Mouse (Mus musculus) forebrain, embryonic 12.5 days (tissue): ENCODE results near the gene Wbp2nl. TPM values are rescaled to one million over a fixed set of nuclear protein-coding genes. Genes with fewer than 3 reads are reported as not detected.

Experiments used
- ATAC-seq: fragments of 200-750 bp; cut with Nextera tagmentation; 2 replicates; pipeline ENCODE4 v1.8.0; 2017; ENCODE audit warnings: moderate TSS enrichment; ENCODE audit not compliant: low FRiP score
- H3K27ac ChIP-seq: fragments of 300-500 bp; sonication (generic); 2 replicates; pipeline ENCODE4 v1.5.1; 2016; ENCODE audit warnings: mild to moderate bottlenecking
- H3K27me3 ChIP-seq: fragments of 300-500 bp; sonication (generic); 2 replicates; pipeline ENCODE4 v1.6.1; 2016; ENCODE audit warnings: mild to moderate bottlenecking
- H3K36me3 ChIP-seq: fragments of 300-500 bp; sonication (generic); replicated peaks from 2 replicates; pipeline ENCODE4 v1.6.1; 2016; ENCODE audit warnings: mild to moderate bottlenecking
- H3K4me1 ChIP-seq: fragments of 300-500 bp; sonication (generic); 2 replicates; pipeline ENCODE4 v1.6.1; 2016
- H3K4me2 ChIP-seq: fragments of 300-500 bp; sonication (generic); 2 replicates; pipeline ENCODE4 v1.6.1; 2016; ENCODE audit warnings: mild to moderate bottlenecking, moderate library complexity
- H3K4me3 ChIP-seq: fragments of 300-500 bp; sonication (generic); replicated peaks from 2 replicates; pipeline ENCODE4 v1.5.1; 2016; ENCODE audit warnings: mild to moderate bottlenecking
- H3K9ac ChIP-seq: fragments of 300-500 bp; sonication (generic); 2 replicates; pipeline ENCODE4 v1.6.1; 2016; ENCODE audit warnings: mild to moderate bottlenecking
- H3K9me3 ChIP-seq: fragments of 300-500 bp; sonication (generic); 2 replicates; pipeline ENCODE4 v1.6.1; 2016
- WGBS: fragments of 180-500 bp; shearing (Covaris S2); methylation state at CpG from one replicate; pipeline ENCODE4 v1.1.7; 2016; 5-methylcytosine and 5-hydroxymethylcytosine counted together
- polyA plus RNA-seq: library from polyadenylated mRNA; unstranded; fragments of >200 nt; fragmentation: Nextera tagmentation; extraction: Ambion mirVana; gene quantifications from 2 replicates; pipeline ENCODE4 v1.2.1, GENCODE M21; 2016

Wbp2nl gene
- polyA plus RNA-seq, 1 experiment from 2014 or later: 0.18 TPM

GRCm38 (mm10) chr15:82274927-82275901, 23.5 kb upstream of the Wbp2nl start:
- Histone ChIP-seq H3K27ac (peak overlapping the region; percentile 95), H3K36me3 (peaks cover 30% of the 10 kb centered on the region), H3K9ac (peak overlapping the region; percentile 91), H3K27me3 (peaks cover 30% of the 10 kb centered on the region), H3K4me3 (peak overlapping the region; percentile 80), H3K9me3 (no peaks in the 10 kb centered on the region), H3K4me1 (peaks cover 53% of the 10 kb centered on the region), H3K4me2 (peak overlapping the region; percentile 75)
- peak; percentile 77 for ATAC-seq
- WGBS: under 1% methylated on average over 79 of the region's 86 CpGs

DNA sequence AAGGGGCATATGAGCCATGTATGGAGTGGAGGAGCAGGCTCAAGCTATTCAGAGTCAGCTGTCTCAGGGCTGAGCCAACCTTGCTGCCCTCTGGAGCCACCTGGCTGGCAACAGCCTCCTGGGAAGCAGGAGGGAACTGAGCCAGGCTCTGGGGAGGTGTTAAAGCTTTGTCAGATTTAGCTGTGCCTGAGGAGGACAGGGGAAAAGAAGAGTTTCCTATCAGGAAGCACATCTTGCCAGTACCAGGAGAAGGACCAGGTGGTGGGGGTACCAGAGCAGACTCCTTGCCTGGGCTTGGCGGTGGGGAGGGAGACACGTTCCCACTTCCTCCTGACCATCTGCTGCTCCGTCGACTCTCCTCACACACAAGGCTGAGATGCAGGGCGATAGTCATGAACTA, 21.2 kb upstream of the Wbp2nl start:
- H3K4me2 ChIP-seq: peak overlapping the region; percentile 75
- H3K4me1 ChIP-seq: peaks cover 38% of the 10 kb centered on the region
- H3K36me3 ChIP-seq: peaks cover 51% of the 10 kb centered on the region
- peaks cover 17% of the 10 kb centered on the region for H3K27me3 ChIP-seq
- no peaks in the 10 kb centered on the region for H3K9me3 ChIP-seq
- 80% methylated on average over 5 of the region's 5 CpGs for WGBS
- H3K9ac ChIP-seq: 0 out of 2 replicates have a peak overlapping the region, but pooled peaks have one; percentile 1
- ATAC-seq: no peak
- H3K4me3 ChIP-seq: 0 out of 2 replicates have a peak overlapping the region, but pooled peaks have one; percentile 4
- no peak overlapping the region for H3K27ac ChIP-seq

DNA sequence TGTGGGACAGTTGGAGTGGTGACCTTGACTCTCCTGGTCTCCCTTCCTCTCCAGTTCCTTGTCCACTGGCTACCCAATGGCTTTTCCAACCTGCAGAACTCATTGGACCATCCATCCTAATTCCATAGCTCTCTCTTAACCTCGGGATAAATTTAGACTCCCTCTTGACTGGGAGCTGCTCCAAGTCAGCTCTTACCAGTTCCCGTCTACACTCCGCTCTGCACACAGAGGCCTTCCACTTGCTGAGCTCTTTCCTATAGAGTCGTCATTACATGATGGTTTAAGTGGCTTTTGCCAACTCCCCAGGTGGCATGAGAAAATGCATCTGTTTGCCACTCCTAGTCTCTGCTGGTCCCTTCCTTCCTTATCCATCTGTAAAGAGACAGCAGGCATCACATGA, 18.1 kb upstream of the Wbp2nl start:
- no peaks in the 10 kb centered on the region for H3K27me3 ChIP-seq
- no peaks in the 10 kb centered on the region for H3K9me3 ChIP-seq
- no peak overlapping the region for H3K9ac ChIP-seq
- H3K36me3 ChIP-seq: peaks cover 81% of the 10 kb centered on the region
- no peak overlapping the region for H3K27ac ChIP-seq
- 83% methylated on average over 4 of the region's 4 CpGs for WGBS
- no peak overlapping the region for H3K4me2 ChIP-seq
- H3K4me3 ChIP-seq: no peak overlapping the region
- ATAC-seq: no peak
- peaks cover 26% of the 10 kb centered on the region for H3K4me1 ChIP-seq

DNA sequence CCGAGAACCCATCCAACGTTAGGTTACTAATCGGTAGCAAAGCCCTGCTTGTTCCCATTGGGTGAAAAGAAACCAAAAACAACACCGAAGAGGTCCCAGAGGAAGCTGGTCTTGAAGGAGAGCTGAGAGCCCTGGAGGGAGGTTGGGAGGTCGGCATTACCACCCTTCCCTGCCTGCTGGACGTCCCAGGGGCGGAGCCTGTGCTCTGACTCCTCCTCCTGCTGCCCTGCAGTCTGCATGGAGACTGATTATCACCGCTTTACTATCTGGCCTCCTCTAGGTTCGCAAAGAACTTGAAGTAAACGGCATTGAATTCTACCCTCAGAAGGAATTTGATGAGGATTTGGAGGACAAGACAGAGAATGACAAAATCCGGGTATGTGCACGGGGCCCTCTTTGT, 12.6 kb upstream of the Wbp2nl start:
- Histone ChIP-seq H3K36me3 (peaks cover 96% of the 10 kb centered on the region), H3K4me3 (no peak overlapping the region)

GRCm38 (mm10) chr15:82290252-82290651, 8.5 kb upstream of the Wbp2nl start:
- H3K4me2 ChIP-seq: no peak overlapping the region
- no peaks in the 10 kb centered on the region for H3K27me3 ChIP-seq
- H3K36me3 ChIP-seq: peaks cover 70% of the 10 kb centered on the region
- H3K27ac ChIP-seq: no peak overlapping the region
- H3K4me3 ChIP-seq: no peak overlapping the region
- WGBS: 95% methylated on average over 7 of the region's 7 CpGs
- H3K4me1 ChIP-seq: peaks cover 19% of the 10 kb centered on the region
- no peaks in the 10 kb centered on the region for H3K9me3 ChIP-seq
- ATAC-seq: no peak
- no peak overlapping the region for H3K9ac ChIP-seq

More for the DNA sequence above, 12.6 kb upstream of the Wbp2nl start:
- Histone ChIP-seq H3K4me1 (no peaks in the 10 kb centered on the region), H3K9me3 (no peaks in the 10 kb centered on the region), H3K4me2 (no peak overlapping the region), H3K9ac (no peak overlapping the region), H3K27me3 (no peaks in the 10 kb centered on the region), H3K27ac (no peak overlapping the region)
- 76% methylated on average over 12 of the region's 12 CpGs for WGBS
- no peak for ATAC-seq

DNA sequence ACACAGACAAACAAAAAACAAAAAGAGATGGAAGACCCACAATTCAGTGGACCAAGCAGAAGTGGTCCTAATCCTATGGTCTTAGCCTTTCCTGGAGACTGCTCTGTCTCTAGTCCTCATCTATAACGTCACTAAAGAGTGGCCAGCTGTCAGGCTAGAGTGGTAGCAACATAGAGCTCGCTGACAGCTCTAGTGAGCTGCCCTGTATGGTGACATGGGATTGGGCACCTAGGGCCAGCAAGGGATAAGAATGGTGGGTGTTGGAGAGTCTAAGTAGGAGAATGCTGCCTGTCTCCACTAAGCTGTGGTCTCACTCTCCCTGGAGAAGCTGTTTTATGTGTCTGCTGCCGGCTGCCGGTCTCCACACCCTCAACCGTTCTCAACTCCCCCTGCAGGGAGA, 5.9 kb upstream of the Wbp2nl start:
- Histone ChIP-seq H3K36me3 (peaks cover 44% of the 10 kb centered on the region), H3K4me1 (peaks cover 19% of the 10 kb centered on the region), H3K4me2 (0 out of 2 replicates have a peak overlapping the region, but pooled peaks have one; percentile 31), H3K4me3 (no peak overlapping the region), H3K9ac (no peak overlapping the region), H3K9me3 (no peaks in the 10 kb centered on the region), H3K27ac (peak overlapping the region; percentile 57), H3K27me3 (no peaks in the 10 kb centered on the region)
- peak; percentile 59 for ATAC-seq
- 33% methylated on average over 5 of the region's 5 CpGs for WGBS

DNA sequence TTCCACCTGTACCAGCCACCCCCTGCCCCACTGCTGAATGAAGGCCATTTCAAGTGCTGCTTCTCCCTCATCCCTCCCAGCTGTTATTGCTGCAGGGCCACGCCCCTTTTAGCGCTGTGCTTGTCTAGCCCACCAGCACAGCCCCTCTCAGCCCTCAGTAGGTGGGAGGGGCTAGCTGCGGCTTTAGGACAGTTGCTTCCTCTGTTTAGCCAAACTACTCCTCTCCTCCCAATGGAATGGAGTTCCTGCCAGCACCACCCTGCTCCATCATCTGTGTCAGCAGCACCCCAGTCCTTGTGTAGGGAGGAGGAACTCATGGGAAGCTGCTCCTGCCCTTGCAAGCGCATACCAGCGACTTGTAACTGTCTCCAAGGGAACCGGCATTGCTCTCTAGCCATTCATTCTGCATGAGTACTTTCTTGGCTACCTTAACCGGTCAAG, 5.5 kb upstream of the Wbp2nl start:
- Histone ChIP-seq H3K27me3 (no peaks in the 10 kb centered on the region), H3K4me3 (0 out of 2 replicates have a peak overlapping the region, but pooled peaks have one; percentile 3), H3K9ac (no peak overlapping the region), H3K36me3 (peaks cover 40% of the 10 kb centered on the region), H3K9me3 (no peaks in the 10 kb centered on the region), H3K4me2 (peak overlapping the region; percentile 31), H3K27ac (peak overlapping the region; percentile 57), H3K4me1 (peaks cover 19% of the 10 kb centered on the region)
- peak; percentile 78 for ATAC-seq
- 12% methylated on average over 7 of the region's 7 CpGs for WGBS

DNA sequence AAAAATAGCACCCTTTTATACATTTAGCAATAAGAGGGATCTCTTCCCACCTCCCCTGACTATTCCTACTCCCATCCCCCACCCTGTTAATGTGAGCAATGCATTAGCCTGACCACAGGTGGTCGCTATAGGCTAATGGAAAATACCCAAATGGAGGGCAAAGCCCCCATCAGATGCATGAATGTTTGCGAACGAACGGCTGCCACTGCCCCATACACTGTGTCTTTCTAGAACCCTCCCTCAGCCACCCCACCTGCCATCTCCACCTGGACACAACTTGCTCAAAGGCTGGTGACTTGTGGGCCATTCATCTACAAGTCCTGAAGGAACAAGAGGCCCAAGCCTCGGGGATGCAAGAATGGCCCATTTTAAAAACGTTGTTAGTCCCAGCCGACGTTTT, 4.7 kb upstream of the Wbp2nl start:
- Histone ChIP-seq H3K27me3 (peaks cover 4% of the 10 kb centered on the region; the same call in 1 of the 2 replicates), H3K36me3 (peaks cover 32% of the 10 kb centered on the region), H3K4me1 (peaks cover 19% of the 10 kb centered on the region), H3K4me3 (no peak overlapping the region), H3K27ac (no peak overlapping the region; the same call in 1 of the 2 replicates), H3K9ac (no peak overlapping the region), H3K9me3 (no peaks in the 10 kb centered on the region), H3K4me2 (no peak overlapping the region)
- WGBS: 50% methylated on average over 8 of the region's 8 CpGs
- ATAC-seq: peak; percentile 27; the same call in 1 of the 2 replicates

DNA sequence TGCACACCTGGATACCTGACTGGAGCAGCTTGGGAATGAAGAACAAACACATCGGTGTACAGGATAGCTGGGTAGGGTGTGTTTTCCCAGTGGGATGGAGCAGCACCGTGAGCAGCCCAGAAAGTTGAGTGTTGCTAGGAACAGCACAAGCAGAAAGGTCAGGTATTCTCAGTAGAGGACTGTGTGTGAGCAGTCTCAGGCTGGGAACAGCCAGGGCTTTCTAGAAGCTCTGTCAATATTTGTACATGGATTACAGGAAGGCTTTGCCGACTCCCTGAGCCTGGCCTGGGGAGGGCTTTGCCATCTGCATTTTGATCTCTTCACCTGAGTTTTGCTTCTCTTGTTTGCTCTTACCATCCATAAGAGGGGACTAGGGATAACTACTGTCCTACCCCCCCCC, 8.4 kb downstream of the Wbp2nl start:
- H3K9me3 ChIP-seq: no peaks in the 10 kb centered on the region
- H3K4me3 ChIP-seq: no peak overlapping the region
- H3K4me2 ChIP-seq: no peak overlapping the region
- H3K4me1 ChIP-seq: no peaks in the 10 kb centered on the region
- no peak; the same call in 1 of the 2 replicates for ATAC-seq
- no peak overlapping the region for H3K27ac ChIP-seq
- no peak overlapping the region for H3K9ac ChIP-seq
- H3K27me3 ChIP-seq: no peaks in the 10 kb centered on the region
- H3K36me3 ChIP-seq: no peaks in the 10 kb centered on the region
- 76% methylated on average over 3 of the region's 3 CpGs for WGBS

- Histone ChIP-seq H3K9me3 (no peaks in the 10 kb centered on the region), H3K9ac (no peak overlapping the region), H3K36me3 (no peaks in the 10 kb centered on the region), H3K27ac (no peak overlapping the region), H3K4me2 (no peak overlapping the region), H3K4me1 (no peaks in the 10 kb centered on the region), H3K27me3 (no peaks in the 10 kb centered on the region), H3K4me3 (no peak overlapping the region)
- ATAC-seq: no peak
- WGBS: 88% methylated on average over 3 of the region's 3 CpGs
Measured at GRCm38 (mm10) chr15:82308416-82308815, 9.7 kb downstream of the Wbp2nl start.

GRCm38 (mm10) chr15:82317839-82318238, 19.1 kb downstream of the Wbp2nl start:
- Histone ChIP-seq H3K9ac (no peak overlapping the region), H3K27me3 (no peaks in the 10 kb centered on the region), H3K4me2 (no peak overlapping the region), H3K27ac (no peak overlapping the region), H3K36me3 (no peaks in the 10 kb centered on the region), H3K4me3 (no peak overlapping the region), H3K4me1 (no peaks in the 10 kb centered on the region), H3K9me3 (no peaks in the 10 kb centered on the region)
- no peak for ATAC-seq
- WGBS: 89% methylated on average over 6 of the region's 6 CpGs

DNA sequence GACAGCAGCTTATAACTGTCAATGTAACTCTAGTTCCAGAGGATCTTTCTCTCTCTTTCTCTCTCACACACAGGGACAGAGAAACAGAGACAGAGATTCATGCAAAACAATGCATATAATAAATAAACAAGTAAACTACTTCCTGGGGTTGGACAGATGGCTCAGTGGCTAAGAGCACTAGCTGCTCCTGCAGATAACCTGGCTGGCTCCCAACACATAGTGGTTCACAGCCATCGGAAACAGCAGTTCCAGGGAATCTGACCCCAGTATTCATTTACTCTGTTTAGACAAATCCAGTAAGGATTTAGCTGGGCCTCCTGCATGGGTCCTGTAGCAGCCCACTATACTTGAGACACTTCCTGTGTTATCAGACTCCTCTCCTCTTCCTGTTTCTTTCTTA, 20.9 kb downstream of the Wbp2nl start:
- H3K9ac ChIP-seq: no peak overlapping the region
- H3K4me2 ChIP-seq: no peak overlapping the region
- no peaks in the 10 kb centered on the region for H3K4me1 ChIP-seq
- H3K4me3 ChIP-seq: no peak overlapping the region
- 85% methylated on average over 1 of the region's 1 CpGs for WGBS
- no peaks in the 10 kb centered on the region for H3K36me3 ChIP-seq
- no peaks in the 10 kb centered on the region for H3K27me3 ChIP-seq
- H3K9me3 ChIP-seq: no peaks in the 10 kb centered on the region
- ATAC-seq: no peak
- no peak overlapping the region for H3K27ac ChIP-seq
